Mouse (Mus musculus) bone marrow macrophage, adult 2 months (primary cell): ENCODE measurements around the gene A4galt. TPM values are rescaled to one million over a fixed set of nuclear protein-coding genes. Genes with fewer than 3 reads are reported as not detected.

ENCODE experiments used
- H3K27ac ChIP-seq: 2 replicates; pipeline ENCODE4 v1.5.1; 2012; ENCODE audit warnings: low read depth, low read length; ENCODE audit not compliant: insufficient read depth
- H3K4me1 ChIP-seq: 2 replicates; pipeline ENCODE4 v1.6.1; 2012; ENCODE audit warnings: low read length; ENCODE audit not compliant: control insufficient read depth, insufficient read depth
- H3K4me3 ChIP-seq: 2 replicates; pipeline ENCODE4 v1.5.1; 2012; ENCODE audit warnings: mild to moderate bottlenecking, low read length, moderate library complexity; ENCODE audit not compliant: insufficient read depth
- CTCF ChIP-seq: IDR thresholded peaks from 2 replicates; pipeline ENCODE4 v1.5.1; 2012; ENCODE audit warnings: low read depth, mild to moderate bottlenecking, low read length, moderate library complexity
- POLR2A ChIP-seq: IDR thresholded peaks from 2 replicates; pipeline ENCODE4 v1.6.1; 2012; ENCODE audit warnings: mild to moderate bottlenecking, low read depth, low read length, borderline replicate concordance
- polyA plus RNA-seq: library from polyadenylated mRNA; stranded (reverse); fragments of >200 nt; gene quantifications from 2 replicates; pipeline ENCODE4 v1.2.4, GENCODE M21; 2012; ENCODE audit not compliant: missing spikeins, insufficient read depth, insufficient read length

Gene A4galt
- polyA plus RNA-seq, 1 experiment = not detected

DNA sequence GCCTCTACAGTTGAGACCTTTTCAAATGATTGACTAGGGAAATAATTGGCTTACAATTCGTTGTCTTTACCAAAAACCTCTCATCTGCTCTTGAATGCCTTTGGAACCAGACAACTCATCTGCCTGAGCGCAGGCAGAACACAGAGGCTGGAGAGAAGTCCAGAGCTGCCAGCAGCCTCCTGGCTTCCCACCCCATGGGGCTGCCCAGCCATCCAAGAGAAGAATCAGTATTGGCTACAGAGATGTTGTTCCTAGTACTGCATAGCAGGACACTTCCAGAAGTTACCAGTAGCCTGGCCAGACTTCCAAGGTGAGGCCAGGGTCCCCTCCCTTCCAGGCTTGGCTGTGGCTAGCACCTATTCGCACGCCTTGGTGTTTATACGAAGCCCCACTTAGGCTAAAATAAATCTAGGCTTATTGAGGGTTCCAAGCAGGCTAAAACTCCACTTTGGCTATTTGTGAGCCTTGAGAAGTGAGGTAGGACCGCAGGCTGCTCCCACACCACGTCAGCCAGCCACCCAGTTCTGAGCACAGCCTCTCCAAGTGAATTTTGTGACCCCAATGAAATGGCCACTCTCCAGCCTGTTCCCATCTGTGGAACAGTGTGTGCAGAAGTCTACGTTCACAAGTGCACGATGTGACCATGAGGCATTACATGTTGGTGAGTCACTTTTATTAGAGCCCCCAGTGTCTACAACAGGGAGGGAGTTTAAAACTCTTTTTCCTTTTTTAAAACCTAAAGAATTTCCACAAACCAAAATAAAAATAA, 25.3 kb downstream of the A4galt start:
- Histone ChIP-seq H3K27ac (no peak overlapping the region), H3K4me1 (peaks cover 35% of the 10 kb centered on the region), H3K4me3 (no peak overlapping the region)
- TF ChIP-seq POLR2A = no peak
- no peak for TF ChIP-seq CTCF

DNA sequence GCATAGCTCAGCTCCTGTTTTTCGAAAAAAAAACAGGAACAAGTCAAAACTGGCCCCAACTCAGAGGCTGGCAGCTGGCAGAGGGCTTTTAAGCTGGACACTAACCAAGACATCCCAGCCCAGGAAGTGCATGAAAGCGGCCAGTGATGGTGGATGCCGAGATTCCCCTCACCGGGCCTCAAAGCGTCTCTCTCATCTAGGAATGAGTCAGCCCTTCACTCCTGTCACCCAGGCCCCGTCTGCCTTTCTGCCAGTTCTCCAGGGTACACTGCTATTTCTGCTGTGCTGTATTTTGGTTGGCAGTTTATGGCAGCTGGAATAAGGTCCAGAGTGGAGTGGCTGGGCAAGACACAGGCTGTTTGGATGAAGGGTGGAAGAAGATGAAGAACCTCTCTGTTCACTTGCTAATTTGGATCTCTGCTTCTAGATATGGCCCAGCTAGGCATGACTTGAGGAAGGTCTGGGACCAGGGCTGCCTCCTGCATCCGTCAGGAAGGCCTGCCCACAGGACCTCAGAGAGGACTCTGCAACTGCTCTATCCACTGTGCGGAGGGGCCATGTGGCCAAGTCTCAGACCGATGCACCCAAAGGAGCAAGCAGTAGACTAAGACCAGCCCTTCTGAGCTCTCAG, 27.3 kb downstream of the A4galt start:
- TF ChIP-seq CTCF = no peak
- TF ChIP-seq POLR2A = no peak
- Histone ChIP-seq H3K4me1 (peaks cover 43% of the 10 kb centered on the region), H3K27ac (peak overlapping the region; percentile 76), H3K4me3 (no peak overlapping the region)

GRCm38 (mm10) chr15:83223208-83223962, 28.2 kb downstream of the A4galt start:
- Histone ChIP-seq H3K4me3 (no peak overlapping the region), H3K4me1 (peaks cover 43% of the 10 kb centered on the region), H3K27ac (peak overlapping the region; percentile 76)
- TF ChIP-seq POLR2A (no peak), CTCF (no peak)

GRCm38 (mm10) chr15:83221721-83222120, 29.9 kb downstream of the A4galt start:
- peak overlapping the region; percentile 63 for H3K27ac ChIP-seq
- H3K4me1 ChIP-seq = peaks cover 43% of the 10 kb centered on the region
- H3K4me3 ChIP-seq = no peak overlapping the region
- TF ChIP-seq POLR2A (no peak), CTCF (no peak)

GRCm38 (mm10) chr15:83220368-83221013, 31.1 kb downstream of the A4galt start:
- H3K4me1 ChIP-seq = peaks cover 50% of the 10 kb centered on the region
- no peak overlapping the region for H3K4me3 ChIP-seq
- H3K27ac ChIP-seq = no peak overlapping the region
- no peak for TF ChIP-seq CTCF
- TF ChIP-seq POLR2A = no peak

DNA sequence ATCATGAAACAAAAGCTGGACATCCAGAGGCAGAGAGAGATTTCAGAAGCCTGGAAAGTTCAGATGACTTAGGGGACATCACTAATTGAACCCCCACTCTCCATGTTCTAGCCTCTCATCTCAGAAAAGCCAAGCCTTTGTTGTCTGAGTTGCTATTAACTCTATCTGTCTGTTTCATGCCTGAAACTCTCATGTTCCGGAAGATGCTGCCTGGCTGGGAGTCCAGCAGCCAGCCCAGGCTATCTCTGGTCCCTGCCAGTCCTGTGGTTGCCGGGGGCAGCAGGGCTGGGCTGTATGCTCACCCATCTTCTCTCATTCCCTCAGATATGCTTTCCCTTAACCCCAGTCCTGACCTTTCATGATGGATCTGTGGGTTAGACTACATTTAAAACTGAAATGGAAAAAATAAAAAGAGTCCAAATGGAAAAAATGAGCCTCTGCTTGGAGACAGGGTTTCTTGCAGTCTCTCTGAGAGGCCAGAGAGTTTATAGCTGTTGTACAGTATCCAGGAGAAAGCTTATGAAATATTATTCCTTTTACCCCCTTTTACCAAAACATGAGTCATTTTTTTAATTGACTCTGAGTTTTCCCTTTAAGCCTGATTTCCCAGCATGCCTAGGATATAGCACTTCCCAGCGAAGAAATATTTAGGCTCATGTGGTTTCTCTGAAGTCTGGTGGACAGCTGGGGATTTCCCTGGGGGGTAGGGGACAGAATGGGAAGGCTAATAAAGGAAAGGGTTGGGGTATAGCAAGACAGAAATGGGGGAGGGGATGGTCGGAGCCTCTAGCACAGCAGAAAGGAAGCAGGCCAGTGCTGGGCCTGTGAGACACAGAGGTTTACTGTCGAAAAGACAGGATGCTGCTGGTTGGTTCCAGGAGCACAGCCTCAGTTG, 36.0 kb downstream of the A4galt start:
- Histone ChIP-seq H3K4me1 (peaks cover 42% of the 10 kb centered on the region), H3K27ac (peak overlapping the region; percentile 27; the same call in 1 of the 2 replicates), H3K4me3 (no peak overlapping the region)
- TF ChIP-seq POLR2A = no peak
- no peak for TF ChIP-seq CTCF

- Histone ChIP-seq H3K4me1 (peaks cover 32% of the 10 kb centered on the region), H3K27ac (no peak overlapping the region), H3K4me3 (no peak overlapping the region)
- no peak for TF ChIP-seq POLR2A
- TF ChIP-seq CTCF = 0 out of 2 replicates have a peak, but pooled peaks have one; percentile 6
These were observed 41.3 kb downstream of the A4galt start for GRCm38 (mm10) chr15:83210229-83210628.

DNA sequence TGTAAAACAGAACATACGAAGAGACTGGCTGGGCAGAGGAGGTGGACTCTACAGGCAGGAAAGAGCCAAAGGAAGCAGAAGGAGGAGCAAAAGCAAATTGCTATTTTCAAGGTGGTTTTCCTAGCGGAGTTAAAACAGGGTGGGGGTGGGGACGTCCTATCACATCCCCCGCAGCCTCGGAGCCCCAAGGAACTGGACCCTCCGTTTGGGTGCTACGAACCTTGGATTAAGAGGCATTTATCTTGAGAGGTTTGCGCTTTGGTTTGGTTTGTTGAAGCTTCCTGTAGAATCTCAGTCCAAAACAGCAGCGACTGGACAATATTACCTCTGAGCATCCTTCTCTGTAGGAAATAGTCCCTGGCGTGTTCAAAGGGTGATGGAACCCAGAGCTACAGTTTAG, 41.9 kb downstream of the A4galt start:
- TF ChIP-seq CTCF (no peak), POLR2A (no peak)
- H3K4me1 ChIP-seq = peaks cover 30% of the 10 kb centered on the region
- no peak overlapping the region for H3K27ac ChIP-seq
- no peak overlapping the region for H3K4me3 ChIP-seq
